Mouse (Mus musculus): ENCODE measurements around the gene Smok3c. TPM values are rescaled to one million over a fixed set of nuclear protein-coding genes. Genes with fewer than 3 reads are reported as not detected.
"Not testable (repeated sequence)": the region's sequence is repeated elsewhere in the genome, so short reads cannot be mapped to it uniquely, and the experiment has no call there.

Gene Smok3c
- not detected in 2 replicates for polyA plus RNA-seq (2014; fragmentation: Nextera tagmentation; extraction: Ambion mirVana)

DNA sequence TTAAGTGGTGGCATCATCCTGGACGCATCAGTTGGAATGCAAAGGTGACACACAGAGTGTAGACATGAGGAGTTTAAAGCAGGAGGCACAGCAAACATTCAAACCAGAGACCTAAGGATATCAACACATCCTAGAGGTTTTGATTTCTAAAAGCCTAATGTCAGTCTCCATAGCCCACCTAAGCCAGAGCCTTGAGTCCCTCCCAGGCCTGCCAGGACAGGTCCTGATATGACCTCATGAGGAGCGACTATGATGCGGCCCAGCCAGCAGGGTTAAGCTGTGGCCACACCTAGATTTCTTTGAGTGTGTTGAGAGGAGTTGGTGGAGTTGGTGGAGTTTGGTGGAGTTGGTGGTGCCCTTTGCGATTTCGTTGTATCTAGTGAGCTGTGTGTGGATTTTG lies at the start of gene Smok3c:
Smok3c (plus strand) TSS at position 301 of the 400 bp plus-strand sequence.
- ATAC-seq (ENCODE audit: insufficient read depth); H3K9me3 ChIP-seq (ENCODE audit: low read depth, low read length); H3K36me3 ChIP-seq (ENCODE audit: insufficient read depth); H3K4me3 ChIP-seq (ENCODE audit: low read depth, low read length); H3K9ac ChIP-seq; H3K4me1 ChIP-seq (ENCODE audit: insufficient read depth); DNase-seq; H3K27ac ChIP-seq (ENCODE audit: low read depth); H3K27me3 ChIP-seq (ENCODE audit: insufficient read depth, low read length); H3K4me2 ChIP-seq: not testable (repeated sequence)
- WGBS: no CpG with 5 or more reads among the region's 5 CpGs

DNA sequence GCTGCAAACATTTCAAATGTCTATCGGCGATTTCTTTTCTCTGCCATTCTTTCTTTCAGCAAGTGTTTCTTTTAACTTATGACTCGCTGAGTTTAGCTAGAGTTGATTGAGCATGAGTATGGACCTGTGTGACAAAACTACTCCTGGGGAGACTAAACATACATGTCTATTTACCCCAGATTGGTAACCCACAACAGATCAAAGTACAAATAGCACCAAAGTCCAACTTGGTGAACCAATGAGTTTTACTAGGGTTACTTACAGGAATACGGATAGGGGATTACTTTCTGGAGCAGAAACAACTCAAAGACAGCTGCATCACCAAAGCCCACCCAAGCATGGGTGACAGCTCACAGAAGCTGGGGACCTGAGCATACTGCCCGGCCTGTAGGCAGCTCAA lies 43.6 kb upstream of the Smok3c start:
- H3K9me3 ChIP-seq (ENCODE audit: low read depth, low read length): no peaks in the 10 kb centered on the region
- 84% methylated on average over 5 of the region's 5 CpGs for WGBS
- no peak for TF ChIP-seq CTCF (IDR thresholded peaks at IDR 0.05; ENCODE audit: low read depth)
- no peaks in the 10 kb centered on the region for H3K4me1 ChIP-seq (ENCODE audit: insufficient read depth)
- no peak overlapping the region for H3K4me3 ChIP-seq (ENCODE audit: low read depth, low read length)
- no peaks in the 10 kb centered on the region for H3K27me3 ChIP-seq (ENCODE audit: insufficient read depth, low read length)
- H3K27ac ChIP-seq (ENCODE audit: low read depth): no peak overlapping the region
- H3K9ac ChIP-seq: no peak overlapping the region
- ATAC-seq (ENCODE audit: insufficient read depth) (no peak), DNase-seq (no peak)
- H3K36me3 ChIP-seq (ENCODE audit: insufficient read depth): no peaks in the 10 kb centered on the region
- no peak overlapping the region for H3K4me2 ChIP-seq

DNA sequence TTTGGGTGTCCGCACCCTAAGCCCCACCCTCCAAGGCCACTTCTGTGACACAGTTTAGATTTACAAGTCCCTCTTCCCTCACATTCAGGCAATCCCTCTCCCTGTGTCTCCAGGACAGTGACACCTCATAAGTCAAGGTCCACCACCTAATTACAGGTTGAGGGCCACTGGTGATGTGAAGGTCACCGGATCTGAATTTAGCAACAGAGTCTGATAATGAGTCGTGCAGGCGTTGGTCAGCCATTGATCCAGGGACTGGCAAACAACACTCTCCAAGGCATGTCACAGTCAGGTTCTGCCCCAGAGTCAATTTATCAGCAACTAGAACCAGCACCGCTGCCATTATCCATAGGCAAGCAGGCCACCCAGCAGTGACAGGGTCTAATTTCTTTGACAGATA lies 40.6 kb upstream of the Smok3c start:
- ATAC-seq (ENCODE audit: insufficient read depth) (no peak), DNase-seq (no peak)
- Histone ChIP-seq H3K4me2 (no peak overlapping the region), H3K27me3 (ENCODE audit: insufficient read depth, low read length) (no peaks in the 10 kb centered on the region), H3K4me1 (ENCODE audit: insufficient read depth) (no peaks in the 10 kb centered on the region), H3K9me3 (ENCODE audit: low read depth, low read length) (no peaks in the 10 kb centered on the region), H3K36me3 (ENCODE audit: insufficient read depth) (no peaks in the 10 kb centered on the region), H3K9ac (no peak overlapping the region), H3K27ac (ENCODE audit: low read depth) (no peak overlapping the region), H3K4me3 (ENCODE audit: low read depth, low read length) (no peak overlapping the region)
- no peak for TF ChIP-seq CTCF (IDR thresholded peaks at IDR 0.05; ENCODE audit: low read depth)
- 80% methylated on average over 5 of the region's 5 CpGs for WGBS

DNA sequence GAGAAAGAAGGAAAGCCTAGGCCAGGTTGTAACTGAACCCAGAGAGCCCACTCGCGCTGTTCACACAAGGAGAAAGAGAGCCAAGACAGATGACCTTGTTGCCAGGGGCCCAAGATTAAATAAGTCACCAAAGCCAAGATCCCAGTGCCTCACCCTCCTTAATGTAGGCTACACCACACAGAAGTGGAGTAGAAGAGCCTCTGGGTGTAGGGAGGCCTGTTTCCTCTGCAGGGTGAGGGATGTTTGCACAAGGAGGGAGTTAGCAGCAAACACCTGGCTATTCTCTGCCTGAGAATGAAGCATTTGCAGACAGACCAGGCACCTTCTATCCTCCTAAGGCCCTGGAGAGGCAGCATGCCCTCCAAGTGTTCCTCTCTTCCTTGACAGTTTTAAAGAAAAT lies 36.5 kb upstream of the Smok3c start:
- Histone ChIP-seq H3K4me2 (no peak overlapping the region), H3K9ac (no peak overlapping the region), H3K4me3 (ENCODE audit: low read depth, low read length) (no peak overlapping the region), H3K36me3 (ENCODE audit: insufficient read depth) (no peaks in the 10 kb centered on the region), H3K27ac (ENCODE audit: low read depth) (no peak overlapping the region), H3K27me3 (ENCODE audit: insufficient read depth, low read length) (no peaks in the 10 kb centered on the region), H3K4me1 (ENCODE audit: insufficient read depth) (no peaks in the 10 kb centered on the region), H3K9me3 (ENCODE audit: low read depth, low read length) (no peaks in the 10 kb centered on the region)
- DNase-seq: no peak
- WGBS: 75% methylated on average over 2 of the region's 2 CpGs
- no peak for ATAC-seq (ENCODE audit: insufficient read depth)
- no peak for TF ChIP-seq CTCF (IDR thresholded peaks at IDR 0.05; ENCODE audit: low read depth)

DNA sequence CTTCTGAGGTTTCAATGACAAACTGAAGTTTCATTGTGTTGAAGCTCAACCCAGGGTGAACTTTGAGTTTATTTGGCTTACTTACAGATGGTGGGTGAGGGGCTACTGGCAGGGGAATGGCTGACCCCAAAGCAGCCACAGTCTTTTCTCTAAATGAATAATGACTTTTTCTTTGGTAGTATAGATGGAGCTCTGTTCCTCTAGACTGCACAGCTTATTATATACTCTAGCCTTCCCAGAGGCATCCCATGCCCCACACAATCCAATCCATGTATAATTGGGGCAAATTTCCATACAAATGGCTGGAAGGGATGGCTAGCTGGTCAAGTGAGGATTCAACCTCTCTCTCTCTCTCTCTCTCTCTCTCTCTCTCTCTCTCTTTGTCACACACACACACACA lies 36.0 kb upstream of the Smok3c start:
- Histone ChIP-seq H3K4me1 (ENCODE audit: insufficient read depth) (no peaks in the 10 kb centered on the region), H3K4me2 (no peak overlapping the region), H3K27ac (ENCODE audit: low read depth) (no peak overlapping the region), H3K36me3 (ENCODE audit: insufficient read depth) (no peaks in the 10 kb centered on the region), H3K9ac (no peak overlapping the region), H3K27me3 (ENCODE audit: insufficient read depth, low read length) (no peaks in the 10 kb centered on the region), H3K9me3 (ENCODE audit: low read depth, low read length) (no peaks in the 10 kb centered on the region), H3K4me3 (ENCODE audit: low read depth, low read length) (no peak overlapping the region)
- ATAC-seq (ENCODE audit: insufficient read depth): no peak
- no peak for DNase-seq
- no peak for TF ChIP-seq CTCF (IDR thresholded peaks at IDR 0.05; ENCODE audit: low read depth)

DNA sequence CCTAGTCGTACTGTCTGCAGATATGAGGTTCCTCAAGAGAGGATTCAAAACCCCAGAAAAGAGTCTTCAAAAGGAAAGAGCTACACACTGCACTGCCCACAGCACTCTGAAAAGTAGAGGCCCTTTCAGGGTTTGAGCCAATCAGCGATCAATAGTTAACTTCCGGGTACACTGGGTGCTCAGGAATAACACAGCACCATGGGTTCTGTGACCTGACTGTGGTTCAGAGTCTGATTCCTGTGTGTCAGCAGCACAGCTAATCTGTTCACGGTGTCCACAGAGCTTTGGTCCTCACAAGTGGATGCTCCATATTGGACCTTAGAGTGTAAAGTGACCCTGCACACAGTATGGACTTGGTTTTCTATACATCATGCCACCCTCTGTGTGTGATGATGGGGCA lies 33.4 kb upstream of the Smok3c start:
- not testable (repeated sequence) for H3K9me3 ChIP-seq (ENCODE audit: low read depth, low read length); H3K36me3 ChIP-seq (ENCODE audit: insufficient read depth); H3K9ac ChIP-seq; H3K27ac ChIP-seq (ENCODE audit: low read depth); H3K4me2 ChIP-seq; H3K27me3 ChIP-seq (ENCODE audit: insufficient read depth, low read length); H3K4me1 ChIP-seq (ENCODE audit: insufficient read depth); H3K4me3 ChIP-seq (ENCODE audit: low read depth, low read length); DNase-seq; ATAC-seq (ENCODE audit: insufficient read depth)
- 81% methylated on average over 3 of the region's 4 CpGs for WGBS

DNA sequence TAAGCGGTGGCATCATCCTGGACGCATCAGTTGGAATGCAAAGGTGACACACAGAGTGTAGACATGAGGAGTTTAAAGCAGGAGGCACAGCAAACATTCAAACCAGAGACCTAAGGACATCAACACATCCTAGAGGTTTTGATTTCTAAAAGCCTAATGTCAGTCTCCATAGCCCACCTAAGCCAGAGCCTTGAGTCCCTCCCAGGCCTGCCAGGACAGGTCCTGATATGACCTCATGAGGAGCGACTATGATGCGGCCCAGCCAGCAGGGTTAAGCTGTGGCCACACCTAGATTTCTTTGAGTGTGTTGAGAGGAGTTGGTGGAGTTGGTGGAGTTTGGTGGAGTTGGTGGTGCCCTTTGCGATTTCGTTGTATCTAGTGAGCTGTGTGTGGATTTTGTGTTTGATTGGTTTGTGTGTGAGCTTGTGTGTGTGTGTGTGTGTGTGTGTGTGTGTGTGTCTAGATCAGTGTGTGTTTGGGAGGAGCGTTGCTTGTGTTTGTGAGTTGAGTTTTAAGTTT lies 32.0 kb upstream of the Smok3c start, which contains the start of the genes Smok3a and Smok3b:
Smok3a (plus strand) TSS at position 301 of the 519 bp plus-strand sequence.
Smok3b (plus strand) TSS at position 469 of the 519 bp plus-strand sequence.
- 90% methylated on average over 3 of the region's 7 CpGs for WGBS
- H3K4me2 ChIP-seq; ATAC-seq (ENCODE audit: insufficient read depth): not testable (repeated sequence)

DNA sequence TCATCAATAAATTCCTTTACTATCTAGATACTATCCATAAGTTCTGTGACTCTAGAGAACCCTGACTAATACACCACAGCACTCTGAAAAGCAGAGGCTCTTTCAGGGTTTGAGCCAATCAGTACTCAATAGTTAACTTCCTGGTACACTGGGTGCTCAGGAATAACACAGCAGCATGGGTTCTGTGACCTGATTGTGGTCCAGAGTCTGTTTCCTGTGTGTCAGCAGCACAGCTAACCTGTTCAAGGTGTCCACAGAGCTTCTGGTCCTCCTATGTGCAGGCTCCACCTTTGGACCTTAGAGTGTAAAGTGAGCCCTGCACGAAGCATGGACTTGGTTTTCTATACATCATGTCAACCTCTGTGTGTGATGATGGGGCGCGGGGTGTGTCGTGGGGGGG lies 20.8 kb downstream of the Smok3c start:
- no peaks in the 10 kb centered on the region for H3K36me3 ChIP-seq (ENCODE audit: insufficient read depth)
- no peak for DNase-seq
- TF ChIP-seq CTCF (IDR thresholded peaks at IDR 0.05; ENCODE audit: low read depth): no peak
- ATAC-seq (ENCODE audit: insufficient read depth): no peak
- H3K27me3 ChIP-seq (ENCODE audit: insufficient read depth, low read length): no peaks in the 10 kb centered on the region
- no peak overlapping the region for H3K4me3 ChIP-seq (ENCODE audit: low read depth, low read length)
- H3K27ac ChIP-seq (ENCODE audit: low read depth): no peak overlapping the region
- H3K9me3 ChIP-seq (ENCODE audit: low read depth, low read length): no peaks in the 10 kb centered on the region
- no peak overlapping the region for H3K4me2 ChIP-seq
- no peak overlapping the region for H3K9ac ChIP-seq
- H3K4me1 ChIP-seq (ENCODE audit: insufficient read depth): no peaks in the 10 kb centered on the region
- 78% methylated on average over 4 of the region's 4 CpGs for WGBS

More for the DNA sequence above, 32.0 kb upstream of the Smok3c start, which contains the start of the genes Smok3a and Smok3b:
- H3K9me3 ChIP-seq (ENCODE audit: low read depth, low read length); H3K27me3 ChIP-seq (ENCODE audit: insufficient read depth, low read length); H3K4me1 ChIP-seq (ENCODE audit: insufficient read depth); H3K27ac ChIP-seq (ENCODE audit: low read depth); H3K36me3 ChIP-seq (ENCODE audit: insufficient read depth); H3K4me3 ChIP-seq (ENCODE audit: low read depth, low read length); H3K9ac ChIP-seq; DNase-seq: not testable (repeated sequence)
